Mouse (Mus musculus) heart, embryonic 14.5 days (tissue): ENCODE data around the gene Ankrd34c. TPM values are rescaled to one million over a fixed set of nuclear protein-coding genes. Genes with fewer than 3 reads are reported as not detected.

Source experiments
- ATAC-seq: fragments of 200-750 bp; cut with Nextera tagmentation; 2 replicates; pipeline ENCODE4 v1.8.0; 2017; ENCODE audit warnings: low read depth, moderate TSS enrichment; ENCODE audit not compliant: insufficient number of reproducible peaks, insufficient read depth, low FRiP score
- H3K27ac ChIP-seq, 2 experiments: fragments of 200-500 bp in 1 of 2; fragments of 300-500 bp in 1 of 2; sonication (generic) in 1 of 2; replicated peaks in 1 of 2; 2 replicates each; pipeline ENCODE4 v1.5.1; 2012 to 2014; ENCODE audit warnings: low read depth in 2 of 2, low read length in 2 of 2, control low read depth in 1 of 2, mild to moderate bottlenecking in 1 of 2, mixed read lengths in 1 of 2; ENCODE audit not compliant: control insufficient read depth in 1 of 2, insufficient read depth in 1 of 2
- H3K27me3 ChIP-seq: fragments of 300-500 bp; sonication (generic); 2 replicates; pipeline ENCODE4 v1.6.1; 2014; ENCODE audit warnings: mild to moderate bottlenecking, low read length, control low read depth; ENCODE audit not compliant: control insufficient read depth, insufficient read depth
- H3K36me3 ChIP-seq: fragments of 300-500 bp; sonication (generic); 2 replicates; pipeline ENCODE4 v1.6.1; 2014; ENCODE audit warnings: mild to moderate bottlenecking, control low read depth, low read length, mixed read lengths; ENCODE audit not compliant: control insufficient read depth, insufficient read depth
- H3K4me1 ChIP-seq, 2 experiments: fragments of 200-500 bp in 1 of 2; fragments of 300-500 bp in 1 of 2; sonication (generic) in 1 of 2; 2 replicates each; pipeline ENCODE4 v1.6.1; 2012 to 2014; ENCODE audit warnings: low read length in 2 of 2, control low read depth in 1 of 2, mixed read lengths in 1 of 2; ENCODE audit not compliant: control insufficient read depth in 2 of 2, insufficient read depth in 2 of 2
- H3K4me2 ChIP-seq: fragments of 300-500 bp; sonication (generic); 2 replicates; pipeline ENCODE4 v1.6.1; 2014; ENCODE audit warnings: mild to moderate bottlenecking, low read length
- H3K4me3 ChIP-seq, 2 experiments: fragments of 200-500 bp in 1 of 2; fragments of 300-500 bp in 1 of 2; sonication (generic) in 1 of 2; 2 replicates each; pipeline ENCODE4 v1.5.1; 2012 to 2014; ENCODE audit warnings: low read length in 2 of 2, mild to moderate bottlenecking in 2 of 2, control low read depth in 1 of 2, low read depth in 1 of 2, moderate library complexity in 1 of 2; ENCODE audit not compliant: control insufficient read depth in 1 of 2, insufficient read depth in 1 of 2
- H3K9ac ChIP-seq: fragments of 300-500 bp; sonication (generic); 2 replicates; pipeline ENCODE4 v1.6.1; 2014; ENCODE audit warnings: mild to moderate bottlenecking, low read length
- H3K9me3 ChIP-seq: fragments of 300-500 bp; sonication (generic); 2 replicates; pipeline ENCODE4 v1.6.1; 2016; ENCODE audit warnings: low read length, control low read depth; ENCODE audit not compliant: control insufficient read depth
- WGBS: fragments of 180-500 bp; shearing (Covaris S2); extraction: QIAGEN DNeasy Blood & Tissue Kit; methylation state at CpG from one replicate; pipeline ENCODE4 v1.1.7; 2014; 5-methylcytosine and 5-hydroxymethylcytosine counted together
- polyA plus RNA-seq: library from polyadenylated mRNA; unstranded; fragments of >200 nt; fragmentation: Nextera tagmentation; extraction: Ambion mirVana; gene quantifications from 2 replicates; pipeline ENCODE4 v1.2.1, GENCODE M21; 2014

Ankrd34c gene
- polyA plus RNA-seq: not detected in 2 replicates

- Histone ChIP-seq H3K4me1 (no peaks in the 10 kb centered on the region), H3K4me2 (no peak within 1 kb of the TSS), H3K36me3 (no peaks in the 10 kb centered on the region), H3K4me3 (no peak within 1 kb of the TSS), H3K9ac (no peak within 1 kb of the TSS), H3K9me3 (no peaks in the 10 kb centered on the region), H3K27me3 (peaks cover 10% of the 10 kb centered on the region), H3K27ac (no peak within 1 kb of the TSS)
- 2% methylated on average over 8 of the region's 8 CpGs for WGBS
- no peak for ATAC-seq
These were observed at the start of gene Ankrd34c for GRCm38 (mm10) chr9:89738295-89738694. Gene Ankrd34c, minus strand, starts transcription at chr9:89738475.

GRCm38 (mm10) chr9:89787532-89787931, 49.3 kb upstream of the Ankrd34c start:
- Histone ChIP-seq H3K27me3 (no peaks in the 10 kb centered on the region), H3K36me3 (no peaks in the 10 kb centered on the region), H3K4me1 (no peaks in the 10 kb centered on the region), H3K4me3 (no peak overlapping the region), H3K9ac (no peak overlapping the region), H3K9me3 (no peaks in the 10 kb centered on the region), H3K4me2 (no peak overlapping the region), H3K27ac (no peak overlapping the region)
- ATAC-seq: no peak
- 66% methylated on average over 4 of the region's 4 CpGs for WGBS

- Histone ChIP-seq H3K4me3 (no peak overlapping the region), H3K4me1 (no peaks in the 10 kb centered on the region), H3K9ac (no peak overlapping the region), H3K27me3 (no peaks in the 10 kb centered on the region), H3K27ac (no peak overlapping the region), H3K36me3 (no peaks in the 10 kb centered on the region), H3K9me3 (no peaks in the 10 kb centered on the region), H3K4me2 (no peak overlapping the region)
- ATAC-seq: no peak
These were observed 43.2 kb upstream of the Ankrd34c start for GRCm38 (mm10) chr9:89781395-89781927.

GRCm38 (mm10) chr9:89779237-89779636, 41.0 kb upstream of the Ankrd34c start:
- no peaks in the 10 kb centered on the region for H3K36me3 ChIP-seq
- no peak for ATAC-seq
- H3K4me3 ChIP-seq: no peak overlapping the region
- H3K27me3 ChIP-seq: no peaks in the 10 kb centered on the region
- no peak overlapping the region for H3K9ac ChIP-seq
- no peak overlapping the region for H3K27ac ChIP-seq
- H3K4me2 ChIP-seq: no peak overlapping the region
- H3K9me3 ChIP-seq: no peaks in the 10 kb centered on the region
- H3K4me1 ChIP-seq: no peaks in the 10 kb centered on the region
- WGBS: 84% methylated on average over 1 of the region's 1 CpGs

- Histone ChIP-seq H3K9ac (no peak overlapping the region), H3K27me3 (no peaks in the 10 kb centered on the region), H3K4me1 (peaks cover 0 to 9% of the 10 kb centered on the region in 2 experiments; a peak in 1 of 4 replicates), H3K9me3 (no peaks in the 10 kb centered on the region), H3K4me3 (no peak overlapping the region), H3K4me2 (no peak overlapping the region), H3K36me3 (no peaks in the 10 kb centered on the region), H3K27ac (peak overlapping the region in 1 of 2 experiments; percentile 4; a peak in 1 of 4 replicates)
- 3% methylated on average over 1 of the region's 1 CpGs for WGBS
- ATAC-seq: no peak
These were observed 32.9 kb upstream of the Ankrd34c start for GRCm38 (mm10) chr9:89771153-89771552.

GRCm38 (mm10) chr9:89762017-89762416, 23.7 kb upstream of the Ankrd34c start:
- Histone ChIP-seq H3K27me3 (no peaks in the 10 kb centered on the region), H3K36me3 (no peaks in the 10 kb centered on the region), H3K4me2 (no peak overlapping the region), H3K4me1 (no peaks in the 10 kb centered on the region), H3K9ac (no peak overlapping the region), H3K4me3 (no peak overlapping the region), H3K27ac (no peak overlapping the region), H3K9me3 (no peaks in the 10 kb centered on the region)
- 61% methylated on average over 1 of the region's 1 CpGs for WGBS
- ATAC-seq: no peak

GRCm38 (mm10) chr9:89758569-89758968, 20.3 kb upstream of the Ankrd34c start:
- 83% methylated on average over 1 of the region's 1 CpGs for WGBS
- Histone ChIP-seq H3K27me3 (no peaks in the 10 kb centered on the region), H3K4me3 (no peak overlapping the region), H3K4me2 (no peak overlapping the region), H3K27ac (no peak overlapping the region), H3K4me1 (no peaks in the 10 kb centered on the region), H3K9me3 (no peaks in the 10 kb centered on the region), H3K36me3 (no peaks in the 10 kb centered on the region), H3K9ac (no peak overlapping the region)
- ATAC-seq: no peak

- H3K27me3 ChIP-seq: no peaks in the 10 kb centered on the region
- no peak overlapping the region for H3K27ac ChIP-seq
- H3K4me1 ChIP-seq: no peaks in the 10 kb centered on the region
- WGBS: 78% methylated on average over 1 of the region's 1 CpGs
- no peaks in the 10 kb centered on the region for H3K36me3 ChIP-seq
- H3K4me3 ChIP-seq: no peak overlapping the region
- no peak overlapping the region for H3K4me2 ChIP-seq
- no peak for ATAC-seq
- H3K9ac ChIP-seq: no peak overlapping the region
- no peaks in the 10 kb centered on the region for H3K9me3 ChIP-seq
These were observed 19.9 kb upstream of the Ankrd34c start for GRCm38 (mm10) chr9:89758139-89758538.
